Mouse (Mus musculus) heart, adult 2 months (tissue): ENCODE data around the gene Pax7. TPM values are rescaled to one million over a fixed set of nuclear protein-coding genes. Genes with fewer than 3 reads are reported as not detected.

Experiments
- DNase-seq, 2 experiments: peaks; one replicate each; pipeline ENCODE4 v3.0.0; 2021
- H3K27ac ChIP-seq: fragments of 200-600 bp; 2 replicates; pipeline ENCODE4 v1.8.1; 2022
- H3K27me3 ChIP-seq: fragments of 200-500 bp; 2 replicates; pipeline ENCODE4 v1.6.1; 2012; ENCODE audit warnings: mild to moderate bottlenecking, low read length, inconsistent platforms, mixed read lengths; ENCODE audit not compliant: control insufficient read depth, insufficient read depth
- H3K36me3 ChIP-seq: fragments of 200-500 bp; 2 replicates; pipeline ENCODE4 v1.6.1; 2012; ENCODE audit warnings: low read length, inconsistent platforms; ENCODE audit not compliant: control insufficient read depth, insufficient read depth
- H3K4me1 ChIP-seq: fragments of 200-500 bp; 2 replicates; pipeline ENCODE4 v1.6.1; 2011; ENCODE audit warnings: low read length; ENCODE audit not compliant: control insufficient read depth, insufficient read depth
- H3K4me3 ChIP-seq: fragments of 200-600 bp; 2 replicates; pipeline ENCODE4 v1.8.1; 2022
- H3K79me2 ChIP-seq: fragments of 200-500 bp; replicated peaks from 2 replicates; pipeline ENCODE4 v1.6.1; 2012; ENCODE audit warnings: mild to moderate bottlenecking, inconsistent platforms, low read length, moderate library complexity, mixed read lengths; ENCODE audit not compliant: control insufficient read depth, insufficient read depth
- H3K9ac ChIP-seq: fragments of 200-500 bp; 2 replicates; pipeline ENCODE4 v1.6.1; 2012; ENCODE audit warnings: low read depth, mild to moderate bottlenecking, control low read depth, inconsistent platforms, low read length, mixed read lengths
- CTCF ChIP-seq: fragments of 200-600 bp; IDR thresholded peaks from 2 replicates; pipeline ENCODE4 v1.8.1; 2022; ENCODE audit warnings: antibody characterized with exemption, mild to moderate bottlenecking, moderate library complexity
- EP300 ChIP-seq: fragments of 200-500 bp; IDR thresholded peaks from 2 replicates; pipeline ENCODE4 v1.6.1; 2011; ENCODE audit warnings: low read depth, low read length, control low read depth; ENCODE audit not compliant: insufficient read depth
- POLR2A ChIP-seq: fragments of 200-500 bp; IDR thresholded peaks from 2 replicates; pipeline ENCODE4 v1.6.1; 2011; ENCODE audit warnings: mild to moderate bottlenecking, low read depth, low read length, control low read depth; ENCODE audit not compliant: insufficient read depth
- WGBS: fragments of 180-500 bp; shearing (Covaris S2); methylation state at CpG from one replicate; pipeline ENCODE4 v1.1.7; 2018; 5-methylcytosine and 5-hydroxymethylcytosine counted together
- intact Hi-C: fragments of 180-260 bp; cut with DNase I; formaldehyde crosslinking; loops from one replicate; pipeline ENCODE4 v1.15.1; 2025
- polyA plus RNA-seq: library from polyadenylated mRNA; depleted of rRNA; stranded (reverse); fragments of >200 nt; gene quantifications from 2 replicates; pipeline ENCODE4 v1.2.3, GENCODE M21; 2012; rRNA removed
- total RNA-seq, 2 experiments: library from RNA; stranded (reverse); gene quantifications; 2 replicates each; pipeline ENCODE4 v1.2.3; 2021

Gene Pax7
- total and polyA plus RNA-seq, 3 experiments = not detected

- WGBS = 45% methylated on average over 4 of the region's 4 CpGs
- Histone ChIP-seq H3K4me3 (no peak overlapping the region), H3K27me3 (no peaks in the 10 kb centered on the region), H3K36me3 (no peaks in the 10 kb centered on the region), H3K79me2 (no peaks in the 10 kb centered on the region), H3K27ac (no peak overlapping the region), H3K4me1 (no peaks in the 10 kb centered on the region), H3K9ac (no peak overlapping the region)
- intact Hi-C loops = no loop called here
- no peak for TF ChIP-seq EP300
- TF ChIP-seq POLR2A = no peak
- TF ChIP-seq CTCF = no peak
- no peak for DNase-seq
Measured at GRCm38 (mm10) chr4:139702914-139703313, 130.4 kb downstream of the Pax7 start.

GRCm38 (mm10) chr4:139698602-139699001 lies 134.7 kb downstream of the Pax7 start:
- intact Hi-C loops = no loop called here
- H3K9ac ChIP-seq = no peak overlapping the region
- no peak overlapping the region for H3K27ac ChIP-seq
- DNase-seq = no peak
- H3K4me1 ChIP-seq = no peaks in the 10 kb centered on the region
- no peaks in the 10 kb centered on the region for H3K36me3 ChIP-seq
- no peaks in the 10 kb centered on the region for H3K27me3 ChIP-seq
- 61% methylated on average over 8 of the region's 8 CpGs for WGBS
- no peaks in the 10 kb centered on the region for H3K79me2 ChIP-seq
- no peak overlapping the region for H3K4me3 ChIP-seq
- TF ChIP-seq EP300 (no peak), CTCF (no peak), POLR2A (no peak)

- intact Hi-C loops = no loop called here
- TF ChIP-seq EP300 = no peak
- no peaks in the 10 kb centered on the region for H3K79me2 ChIP-seq
- no peaks in the 10 kb centered on the region for H3K36me3 ChIP-seq
- H3K4me3 ChIP-seq = no peak overlapping the region
- no peak overlapping the region for H3K27ac ChIP-seq
- 10% methylated on average over 9 of the region's 9 CpGs for WGBS
- H3K4me1 ChIP-seq = no peaks in the 10 kb centered on the region
- H3K27me3 ChIP-seq = no peaks in the 10 kb centered on the region
- H3K9ac ChIP-seq = no peak overlapping the region
- DNase-seq = no peak
Measured at GRCm38 (mm10) chr4:139697755-139698154, 135.6 kb downstream of the Pax7 start.

GRCm38 (mm10) chr4:139693315-139693714 lies 140.0 kb downstream of the Pax7 start:
- no peak for TF ChIP-seq POLR2A
- H3K9ac ChIP-seq = no peak overlapping the region
- H3K79me2 ChIP-seq = no peaks in the 10 kb centered on the region
- no peaks in the 10 kb centered on the region for H3K36me3 ChIP-seq
- intact Hi-C loops = no loop called here
- H3K27me3 ChIP-seq = no peaks in the 10 kb centered on the region
- no peak overlapping the region for H3K27ac ChIP-seq
- no peak overlapping the region for H3K4me3 ChIP-seq
- 45% methylated on average over 5 of the region's 5 CpGs for WGBS
- DNase-seq = no peak
- H3K4me1 ChIP-seq = no peaks in the 10 kb centered on the region

- no peak overlapping the region for H3K27ac ChIP-seq
- H3K4me3 ChIP-seq = no peak overlapping the region
- 25% methylated on average over 7 of the region's 7 CpGs for WGBS
- DNase-seq = no peak
- intact Hi-C loops = no loop called here
- TF ChIP-seq POLR2A = no peak
- no peak for TF ChIP-seq EP300
- TF ChIP-seq CTCF = no peak
- no peaks in the 10 kb centered on the region for H3K79me2 ChIP-seq
- H3K4me1 ChIP-seq = no peaks in the 10 kb centered on the region
- H3K36me3 ChIP-seq = no peaks in the 10 kb centered on the region
- no peak overlapping the region for H3K9ac ChIP-seq
- H3K27me3 ChIP-seq = no peaks in the 10 kb centered on the region
Measured at GRCm38 (mm10) chr4:139689627-139690269, 143.6 kb downstream of the Pax7 start.

GRCm38 (mm10) chr4:139688058-139688457 lies 145.3 kb downstream of the Pax7 start:
- Histone ChIP-seq H3K27ac (no peak overlapping the region), H3K79me2 (no peaks in the 10 kb centered on the region), H3K4me1 (no peaks in the 10 kb centered on the region), H3K27me3 (no peaks in the 10 kb centered on the region), H3K36me3 (no peaks in the 10 kb centered on the region), H3K9ac (no peak overlapping the region), H3K4me3 (no peak overlapping the region)
- TF ChIP-seq EP300 (no peak), POLR2A (no peak), CTCF (no peak)
- DNase-seq = no peak
- 69% methylated on average over 9 of the region's 9 CpGs for WGBS
- intact Hi-C loops = no loop called here

Other genes starting within 250 kb of the Pax7 start
- not detected for gene Gm21969, start 230.3 kb downstream of the Pax7 start, total RNA-seq
- gene Gm21969, start 230.3 kb downstream of the Pax7 start, polyA plus RNA-seq = 0.06 TPM in 1 of 2 replicates, not detected in the other
- 10 to 100 TPM; 79.7 to 96.7 TPM for gene Aldh4a1, start 210.7 kb downstream of the Pax7 start, total RNA-seq
- gene Aldh4a1, start 210.7 kb downstream of the Pax7 start, polyA plus RNA-seq = 120 and 149 TPM in 2 replicates
- gene Tas1r2, start 180.0 kb downstream of the Pax7 start, total RNA-seq = not detected
- gene Tas1r2, start 180.0 kb downstream of the Pax7 start, polyA plus RNA-seq = not detected in 2 replicates
- 1 to 10 TPM; 1.4 to 1.7 TPM for gene Klhdc7a, start 134.5 kb upstream of the Pax7 start, total RNA-seq
- gene Klhdc7a, start 134.5 kb upstream of the Pax7 start, polyA plus RNA-seq = 2.3 and 4.7 TPM in 2 replicates